Mouse (Mus musculus) lung, adult 2 months (tissue): Measurements from ENCODE around the gene Crhr1. TPM values are rescaled to one million over a fixed set of nuclear protein-coding genes. Genes with fewer than 3 reads are reported as not detected.
A peak's percentile ranks its signal among the peaks of the same experiment; 100 is the strongest.
"Not testable (repeated sequence)": the region's sequence is repeated elsewhere in the genome, so short reads cannot be mapped to it uniquely, and the experiment has no call there.

ENCODE experiments used
- DNase-seq: peaks from one replicate; pipeline ENCODE4 v3.0.0; 2022
- H3K4me1 ChIP-seq: fragments of 200-500 bp; 2 replicates; pipeline ENCODE4 v1.6.1; 2011; ENCODE audit warnings: low read length; ENCODE audit not compliant: control insufficient read depth, insufficient read depth
- H3K4me3 ChIP-seq: fragments of 200-500 bp; replicated peaks from 2 replicates; pipeline ENCODE3; 2011; ENCODE audit warnings: low read depth, mild to moderate bottlenecking, control low read depth, low read length; ENCODE audit errors: extremely low read depth
- CTCF ChIP-seq: fragments of 200-500 bp; IDR thresholded peaks from 2 replicates; pipeline ENCODE4 v1.5.1; 2011; ENCODE audit warnings: mild to moderate bottlenecking, low read length, control low read depth; ENCODE audit not compliant: insufficient read depth
- POLR2A ChIP-seq: fragments of 200-500 bp; IDR thresholded peaks from 2 replicates; pipeline ENCODE4 v1.6.1; 2011; ENCODE audit warnings: low read depth, mild to moderate bottlenecking, control low read depth, low read length, borderline replicate concordance; ENCODE audit errors: extremely low read depth
- WGBS: fragments of 180-500 bp; shearing (Covaris S2); methylation state at CpG from one replicate; pipeline ENCODE4 v1.1.7; 2018; 5-methylcytosine and 5-hydroxymethylcytosine counted together
- polyA plus RNA-seq: library from polyadenylated mRNA; depleted of rRNA; stranded (reverse); fragments of >200 nt; gene quantifications from 2 replicates; pipeline ENCODE4 v1.2.3, GENCODE M21; 2012

Gene Crhr1
- polyA plus RNA-seq, 1 experiment, result not detected

GRCm38 (mm10) chr11:104186837-104187150, 54.1 kb downstream of the Crhr1 start:
- 88% methylated on average over 9 of the region's 9 CpGs for WGBS
- no peak for DNase-seq
- no peak overlapping the region for H3K4me3 ChIP-seq
- no peaks in the 10 kb centered on the region for H3K4me1 ChIP-seq
- TF ChIP-seq CTCF (no peak), POLR2A (no peak)

DNA sequence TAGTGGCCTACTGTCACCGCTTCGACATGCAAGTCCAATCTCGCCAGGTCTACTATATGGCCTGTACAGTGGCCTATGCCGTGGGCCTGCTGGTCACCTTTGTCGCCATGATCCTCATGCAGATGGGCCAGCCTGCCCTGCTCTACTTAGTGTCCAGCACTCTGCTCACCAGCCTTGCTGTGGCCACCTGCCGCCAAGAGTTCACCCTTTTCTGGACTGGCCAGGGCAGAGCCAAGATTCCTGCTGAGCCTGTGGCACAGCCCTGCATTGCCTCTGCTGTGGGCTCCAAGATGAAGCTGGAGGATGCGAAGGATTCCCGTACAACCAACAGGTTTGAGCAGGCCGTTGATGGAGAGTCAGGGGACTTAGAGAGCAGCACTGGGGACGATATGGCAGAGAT, 55.1 kb downstream of the Crhr1 start:
- no peak for TF ChIP-seq POLR2A
- TF ChIP-seq CTCF, result no peak
- whole genome bisulfite sequencing, result 94% methylated on average over 10 of the region's 10 CpGs
- Histone ChIP-seq H3K4me1 (no peaks in the 10 kb centered on the region), H3K4me3 (no peak overlapping the region)
- DNase-seq, result no peak

DNA sequence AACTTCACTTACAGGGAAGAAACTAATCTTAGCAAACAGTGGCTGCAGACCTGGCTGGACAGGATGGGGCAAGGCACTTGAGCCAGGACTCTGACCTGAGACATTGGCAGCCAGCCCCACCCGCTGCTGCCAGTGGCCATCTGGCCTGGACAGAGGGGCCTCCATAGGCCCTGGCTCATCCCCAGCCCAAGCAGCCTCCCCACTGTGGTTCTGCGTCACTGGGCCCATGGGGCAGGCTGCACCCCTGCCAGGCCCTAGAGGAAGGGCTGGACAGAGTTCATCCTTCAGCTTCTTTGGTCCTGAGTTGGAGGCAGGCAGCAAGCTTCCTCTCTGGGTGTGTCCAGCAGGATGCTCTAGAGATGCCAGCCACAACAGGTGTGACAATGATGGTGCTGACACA, 57.4 kb downstream of the Crhr1 start:
- DNase-seq, result no peak
- Histone ChIP-seq H3K4me1 (no peaks in the 10 kb centered on the region), H3K4me3 (no peak overlapping the region)
- TF ChIP-seq POLR2A (no peak), CTCF (no peak)
- WGBS, result 65% methylated on average over 2 of the region's 2 CpGs

- no peaks in the 10 kb centered on the region for H3K4me1 ChIP-seq
- TF ChIP-seq CTCF (no peak), POLR2A (no peak)
- H3K4me3 ChIP-seq, result no peak overlapping the region
- no peak for DNase-seq
- 66% methylated on average over 11 of the region's 11 CpGs for WGBS
These were observed 62.7 kb downstream of the Crhr1 start for GRCm38 (mm10) chr11:104195382-104195781.

- peak; percentile 70 for DNase-seq
- Histone ChIP-seq H3K4me1 (no peaks in the 10 kb centered on the region), H3K4me3 (no peak overlapping the region)
- 12% methylated on average over 9 of the region's 9 CpGs for WGBS
- TF ChIP-seq CTCF (peak; percentile 82), POLR2A (no peak)
These were observed 63.1 kb downstream of the Crhr1 start for GRCm38 (mm10) chr11:104195791-104196190.

DNA sequence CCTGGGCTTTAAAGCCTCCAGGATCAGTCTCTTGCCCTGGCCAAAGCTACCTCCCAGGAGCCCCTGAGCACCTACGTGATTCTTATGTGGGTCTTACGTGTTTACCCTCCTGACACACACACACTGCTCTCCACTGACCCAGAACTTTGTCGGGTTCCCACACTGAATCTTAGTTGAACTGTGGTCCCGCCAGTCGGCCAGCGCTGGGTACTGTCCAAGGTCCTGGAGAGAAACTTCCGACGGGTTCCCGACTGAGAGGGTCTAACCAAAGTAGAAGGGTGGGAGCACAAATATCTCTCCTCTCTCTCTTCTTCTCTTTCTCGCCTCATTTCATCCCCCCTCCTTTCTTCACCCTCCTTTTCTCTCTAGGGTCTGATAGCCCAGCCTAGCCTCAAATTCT, 65.2 kb downstream of the Crhr1 start:
- Histone ChIP-seq H3K4me3 (no peak overlapping the region), H3K4me1 (no peaks in the 10 kb centered on the region)
- WGBS, result 3% methylated on average over 10 of the region's 10 CpGs
- no peak for DNase-seq
- TF ChIP-seq POLR2A (no peak), CTCF (no peak)

DNA sequence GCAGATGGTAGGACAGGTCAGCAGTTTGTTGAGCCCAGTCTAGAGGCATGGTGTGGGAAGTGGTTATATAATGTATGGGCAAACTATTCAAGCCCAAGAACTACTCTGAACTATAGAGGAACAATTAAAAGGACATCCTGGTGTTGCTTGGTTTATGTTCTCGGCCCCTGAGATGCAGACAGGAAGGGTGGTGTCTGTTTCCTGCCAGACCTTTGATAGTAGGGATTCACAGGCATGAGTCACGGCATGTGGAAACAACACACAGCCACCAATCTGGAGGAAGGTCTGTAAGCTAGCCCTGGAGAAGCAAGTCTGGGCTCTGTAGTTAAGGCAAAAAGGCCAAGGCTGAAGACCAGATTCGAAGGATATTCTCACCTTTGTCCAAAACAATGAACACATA, 70.6 kb downstream of the Crhr1 start:
- Histone ChIP-seq H3K4me3 (no peak overlapping the region), H3K4me1 (no peaks in the 10 kb centered on the region)
- WGBS, result 42% methylated on average over 3 of the region's 3 CpGs
- no peak for DNase-seq
- TF ChIP-seq POLR2A, result no peak
- no peak for TF ChIP-seq CTCF

GRCm38 (mm10) chr11:104206573-104206972, 73.9 kb downstream of the Crhr1 start:
- TF ChIP-seq CTCF (no peak), POLR2A (no peak)
- Histone ChIP-seq H3K4me3 (no peak overlapping the region), H3K4me1 (no peaks in the 10 kb centered on the region)
- 63% methylated on average over 4 of the region's 4 CpGs for WGBS
- DNase-seq, result no peak

DNA sequence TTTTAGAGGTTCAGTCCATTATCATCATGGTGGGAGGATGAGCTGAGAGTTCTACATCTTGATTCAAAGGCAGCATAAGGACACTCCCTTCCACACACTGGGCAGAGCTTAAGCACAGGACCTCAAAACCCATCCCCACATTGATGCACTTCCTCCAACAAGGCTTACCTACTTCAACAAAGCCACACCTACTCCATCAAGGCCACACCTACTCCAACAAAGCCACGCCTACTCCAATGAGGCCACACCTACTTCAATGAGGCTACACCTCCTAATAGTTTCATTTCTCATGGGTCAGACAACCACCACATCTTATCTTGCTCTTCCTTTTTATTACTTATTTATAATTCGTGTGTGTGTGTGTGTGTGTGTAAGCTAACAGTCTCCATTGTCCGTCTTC, 76.4 kb downstream of the Crhr1 start:
- DNase-seq, result no peak
- TF ChIP-seq CTCF (no peak), POLR2A (no peak)
- no peaks in the 10 kb centered on the region for H3K4me1 ChIP-seq
- no peak overlapping the region for H3K4me3 ChIP-seq
- WGBS, result 56% methylated on average over 3 of the region's 3 CpGs

- H3K4me3 ChIP-seq, result no peak overlapping the region
- DNase-seq, result no peak
- H3K4me1 ChIP-seq, result no peaks in the 10 kb centered on the region
- TF ChIP-seq POLR2A, result no peak
- TF ChIP-seq CTCF, result no peak
- WGBS, result 86% methylated on average over 6 of the region's 6 CpGs
These were observed 78.6 kb downstream of the Crhr1 start for GRCm38 (mm10) chr11:104211251-104211650.

DNA sequence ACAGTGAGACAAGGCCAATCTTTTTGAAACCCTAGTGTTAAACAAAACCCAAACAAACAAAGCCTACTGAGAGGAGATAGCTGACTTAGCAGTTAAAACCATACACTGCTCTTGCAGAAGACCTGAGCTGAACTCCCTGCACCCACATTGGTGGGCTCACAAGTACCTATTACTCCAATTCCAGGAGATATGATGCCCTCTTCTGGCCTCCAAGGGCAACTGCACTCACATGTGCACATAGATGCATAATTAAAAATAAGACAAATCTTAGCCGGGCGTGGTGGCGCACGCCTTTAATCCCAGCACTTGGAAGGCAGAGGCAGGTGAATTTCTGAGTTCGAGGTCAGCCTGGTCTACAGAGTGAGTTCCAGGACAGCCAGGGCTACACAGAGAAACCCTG, 81.5 kb downstream of the Crhr1 start:
- DNase-seq, H3K4me3 ChIP-seq, H3K4me1 ChIP-seq: not testable (repeated sequence)
- 93% methylated on average over 5 of the region's 5 CpGs for WGBS

DNA sequence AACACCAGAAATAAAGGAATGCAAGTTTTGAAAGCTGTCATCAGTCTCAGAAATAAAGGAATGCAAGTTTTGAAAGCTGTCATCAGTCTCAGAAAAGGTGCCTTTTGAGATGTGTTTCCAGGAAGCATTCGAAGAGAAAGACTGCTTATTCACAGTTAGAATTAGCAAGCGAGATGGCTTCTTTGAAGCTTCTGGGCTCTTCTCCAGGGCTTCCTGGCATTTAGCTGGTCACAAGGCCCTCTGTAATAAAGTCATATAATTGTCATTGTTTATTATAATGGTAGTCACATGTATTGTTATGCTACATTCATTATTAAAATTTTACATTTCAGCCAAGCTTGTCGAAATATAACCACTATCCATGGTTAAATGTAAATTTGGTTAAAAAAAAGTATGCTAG, 85.4 kb downstream of the Crhr1 start:
- TF ChIP-seq POLR2A (no peak), CTCF (no peak)
- WGBS, result 50% methylated on average over 3 of the region's 3 CpGs
- Histone ChIP-seq H3K4me1 (no peaks in the 10 kb centered on the region), H3K4me3 (no peak overlapping the region)
- DNase-seq, result no peak
